Mouse (Mus musculus): ENCODE measurements around the gene Gm17490. TPM values are rescaled to one million over a fixed set of nuclear protein-coding genes. Genes with fewer than 3 reads are reported as not detected.
A peak's percentile ranks its signal among the peaks of the same experiment; 100 is the strongest.
"Not testable (repeated sequence)": the region's sequence is repeated elsewhere in the genome, so short reads cannot be mapped to it uniquely, and the experiment has no call there.

The Gm17490 gene
- polyA plus RNA-seq, 1 experiment from 2014 or later: not detected

DNA sequence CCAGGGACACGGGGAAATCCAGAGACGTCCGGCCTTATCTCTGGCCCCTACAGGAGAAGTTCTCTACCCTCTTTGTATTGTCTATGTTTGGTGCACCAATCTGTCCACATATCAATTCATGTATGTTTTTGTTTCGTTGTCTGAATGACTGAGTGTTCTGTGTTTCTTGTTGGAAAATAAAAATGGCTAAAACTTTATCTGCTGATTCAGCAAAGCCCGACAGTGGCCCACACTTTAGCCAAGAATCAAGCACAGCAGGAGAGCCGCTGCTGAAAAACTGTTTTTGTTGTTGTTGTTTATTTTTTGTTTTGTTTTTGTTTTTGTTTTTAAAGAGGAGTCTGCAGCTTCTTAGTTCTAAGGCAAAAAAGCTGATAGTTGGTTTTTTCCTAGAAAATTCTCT, 13.1 kb downstream of the Gm17490 start:
- H3K27ac ChIP-seq (ENCODE audit: low read depth, low read length); H3K9ac ChIP-seq (replicated peaks; ENCODE audit: low read depth, low read length); H3K36me3 ChIP-seq (ENCODE audit: control insufficient read depth, insufficient read depth, low read length); H3K9me3 ChIP-seq (ENCODE audit: control insufficient read depth, low read length); H3K4me1 ChIP-seq (ENCODE audit: control insufficient read depth, insufficient read depth, low read length); ATAC-seq (ENCODE audit: low read depth); H3K27me3 ChIP-seq (ENCODE audit: control insufficient read depth, insufficient read depth, low read length); H3K4me3 ChIP-seq (ENCODE audit: low read depth, low read length); H3K4me2 ChIP-seq (ENCODE audit: low read depth, low read length): not testable (repeated sequence)
- 90% methylated on average over 6 of the region's 6 CpGs for WGBS

DNA sequence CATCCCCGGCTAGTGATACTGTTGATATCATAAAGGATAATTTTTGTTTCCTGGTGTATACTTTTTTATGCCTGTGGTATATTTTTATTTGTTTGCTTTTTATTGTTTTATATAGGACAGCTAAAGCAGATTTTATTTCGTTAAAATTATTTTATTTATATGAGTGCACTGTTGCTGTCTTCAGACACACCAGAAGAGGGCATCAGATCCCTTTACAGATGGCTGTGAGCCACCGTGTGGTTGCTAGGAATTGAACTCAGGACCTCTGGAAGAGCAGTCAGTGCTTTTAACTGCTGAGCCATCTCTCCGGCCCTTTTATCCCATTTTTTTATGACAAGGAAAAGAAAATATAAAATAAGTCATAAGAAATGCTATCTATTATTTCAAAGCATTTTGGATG, 19.3 kb downstream of the Gm17490 start:
- H3K36me3 ChIP-seq (ENCODE audit: control insufficient read depth, insufficient read depth, low read length); H3K4me2 ChIP-seq (ENCODE audit: low read depth, low read length); H3K9me3 ChIP-seq (ENCODE audit: control insufficient read depth, low read length); ATAC-seq (ENCODE audit: low read depth); H3K9ac ChIP-seq (replicated peaks; ENCODE audit: low read depth, low read length); H3K27ac ChIP-seq (ENCODE audit: low read depth, low read length); H3K4me3 ChIP-seq (ENCODE audit: low read depth, low read length); H3K4me1 ChIP-seq (ENCODE audit: control insufficient read depth, insufficient read depth, low read length); H3K27me3 ChIP-seq (ENCODE audit: control insufficient read depth, insufficient read depth, low read length): not testable (repeated sequence)
- WGBS: 83% methylated on average over 4 of the region's 4 CpGs

DNA sequence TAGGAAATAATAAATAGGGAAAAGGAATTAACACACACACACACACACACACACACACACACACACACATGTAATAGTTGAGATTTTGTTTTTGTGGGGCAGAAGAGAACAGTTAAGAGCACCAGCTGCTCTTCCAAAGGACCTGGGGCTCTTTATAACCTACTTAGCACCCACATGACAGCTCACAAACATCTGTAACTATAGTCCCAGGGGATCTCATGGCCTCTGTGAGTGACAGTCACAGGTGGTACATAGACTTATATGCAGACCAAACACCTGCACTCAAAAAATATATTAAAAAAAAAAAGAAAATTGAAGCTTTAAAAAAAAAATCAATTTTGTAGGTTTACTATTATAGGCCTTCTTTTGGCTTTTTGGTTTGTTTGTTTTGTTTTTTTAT, 21.2 kb downstream of the Gm17490 start:
- no peak for ATAC-seq (ENCODE audit: low read depth)
- no peaks in the 10 kb centered on the region for H3K9me3 ChIP-seq (ENCODE audit: control insufficient read depth, low read length)
- H3K27ac ChIP-seq (ENCODE audit: low read depth, low read length): no peak overlapping the region
- no peaks in the 10 kb centered on the region for H3K27me3 ChIP-seq (ENCODE audit: control insufficient read depth, insufficient read depth, low read length)
- H3K4me2 ChIP-seq (ENCODE audit: low read depth, low read length): no peak overlapping the region
- H3K36me3 ChIP-seq (ENCODE audit: control insufficient read depth, insufficient read depth, low read length): peaks cover 6% of the 10 kb centered on the region; the same call in 1 of the 2 replicates
- peaks cover 9% of the 10 kb centered on the region for H3K4me1 ChIP-seq (ENCODE audit: control insufficient read depth, insufficient read depth, low read length)
- H3K4me3 ChIP-seq (ENCODE audit: low read depth, low read length): no peak overlapping the region
- no peak overlapping the region for H3K9ac ChIP-seq (replicated peaks; ENCODE audit: low read depth, low read length)

DNA sequence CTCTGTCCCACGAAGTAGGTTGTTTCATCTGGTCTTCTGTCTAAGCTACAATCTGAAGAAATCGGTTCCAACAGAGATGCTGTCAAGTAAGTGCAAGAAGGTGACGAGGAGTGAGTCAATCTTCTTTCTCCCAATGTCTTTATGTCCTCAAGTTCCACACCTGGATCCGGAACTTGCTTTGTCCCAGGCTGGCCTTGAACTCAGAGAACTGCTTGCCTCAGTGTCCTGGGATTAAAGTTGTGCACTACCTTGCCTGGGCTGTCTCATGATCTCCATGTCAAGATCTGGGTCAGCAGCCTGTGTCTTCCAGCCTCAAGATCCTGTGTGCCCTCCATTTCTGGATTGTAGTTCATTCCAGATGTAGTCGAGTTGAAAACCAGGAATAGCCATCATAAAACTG, 22.0 kb downstream of the Gm17490 start, which contains the start of gene Rbm17:
Rbm17 (minus strand) TSS at position 101 of the 400 bp plus-strand sequence.
- Histone ChIP-seq H3K4me3 (ENCODE audit: low read depth, low read length) (peak within 1 kb of the TSS; percentile 96), H3K9ac (replicated peaks; ENCODE audit: low read depth, low read length) (peak within 1 kb of the TSS; percentile 93), H3K36me3 (ENCODE audit: control insufficient read depth, insufficient read depth, low read length) (peaks cover 8% of the 10 kb centered on the region; the same call in 1 of the 2 replicates), H3K27me3 (ENCODE audit: control insufficient read depth, insufficient read depth, low read length) (no peaks in the 10 kb centered on the region), H3K4me1 (ENCODE audit: control insufficient read depth, insufficient read depth, low read length) (peaks cover 9% of the 10 kb centered on the region), H3K4me2 (ENCODE audit: low read depth, low read length) (peak within 1 kb of the TSS; percentile 21; the same call in 1 of the 2 replicates), H3K27ac (ENCODE audit: low read depth, low read length) (peak within 1 kb of the TSS; percentile 67), H3K9me3 (ENCODE audit: control insufficient read depth, low read length) (no peaks in the 10 kb centered on the region)
- no peak for ATAC-seq (ENCODE audit: low read depth)
- WGBS: 78% methylated on average over 5 of the region's 5 CpGs

DNA sequence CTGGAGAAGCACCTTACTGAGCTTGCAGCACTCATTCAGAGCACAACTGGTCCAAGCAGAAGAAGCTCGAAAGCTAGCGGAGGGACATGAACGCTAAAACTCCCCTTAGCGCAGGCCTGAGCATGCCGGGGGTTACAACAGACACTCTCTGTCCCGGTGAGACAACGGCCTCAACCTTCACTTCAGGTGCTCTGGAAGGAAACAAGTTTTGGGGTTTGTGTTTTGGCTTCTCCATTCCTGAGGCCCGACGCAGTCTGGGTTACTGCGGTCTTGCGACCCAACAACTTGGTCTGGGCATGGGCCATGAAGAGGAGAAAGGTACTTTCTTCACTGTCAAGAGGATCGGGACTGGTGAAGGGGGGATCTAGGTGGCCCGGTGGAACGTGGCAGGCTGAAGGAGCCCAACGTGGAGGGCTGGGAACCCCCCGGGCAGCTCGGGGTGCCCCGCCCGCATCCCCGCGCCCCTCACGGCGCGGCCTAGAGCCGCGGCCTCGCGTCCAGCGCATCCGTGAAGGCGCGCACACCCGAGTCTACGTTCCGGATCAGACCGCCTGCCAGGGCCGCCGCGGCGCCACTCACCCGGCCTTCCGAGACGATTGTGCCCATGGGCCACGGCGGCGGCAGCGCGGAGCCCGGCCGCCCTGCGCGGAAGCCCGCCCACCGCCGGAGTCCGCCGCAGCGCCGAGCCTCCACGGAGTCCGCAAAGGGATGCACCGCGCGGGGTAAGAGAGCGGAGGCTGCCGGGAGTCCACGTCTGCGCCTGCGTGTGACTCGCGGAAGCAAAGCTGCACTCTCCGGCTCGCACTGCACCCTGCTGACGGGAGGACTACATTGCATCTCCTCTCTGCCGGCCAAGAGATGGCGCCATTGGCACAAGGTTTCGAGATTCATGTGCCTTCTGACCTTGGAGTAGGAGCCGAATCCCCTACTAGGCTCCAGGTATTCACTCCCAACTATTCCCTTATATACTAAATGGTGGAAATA, 23.3 kb downstream of the Gm17490 start:
- Histone ChIP-seq H3K4me3 (ENCODE audit: low read depth, low read length) (peak overlapping the region; percentile 96), H3K36me3 (ENCODE audit: control insufficient read depth, insufficient read depth, low read length) (peaks cover 11% of the 10 kb centered on the region)
- peak; percentile 100 for ATAC-seq (ENCODE audit: low read depth)

DNA sequence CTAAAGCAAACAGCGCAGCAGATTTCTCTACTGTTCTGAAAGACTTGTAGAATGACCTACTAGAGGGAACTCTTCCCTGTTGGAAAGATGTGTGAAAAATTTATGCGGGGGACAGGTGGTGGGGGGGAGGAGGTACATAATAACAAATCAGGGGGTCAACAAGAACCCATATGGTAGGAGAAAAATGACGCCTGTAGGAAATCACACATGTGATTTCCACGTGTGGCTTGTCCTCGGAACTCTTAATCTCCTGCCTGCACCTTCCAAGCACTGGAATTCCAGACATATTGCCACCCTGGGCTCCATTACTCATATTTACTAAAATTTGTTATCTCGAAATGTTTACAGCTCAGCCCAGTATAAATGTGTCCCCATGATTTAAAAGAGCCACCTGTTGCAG, 24.3 kb downstream of the Gm17490 start:
- H3K27ac ChIP-seq (ENCODE audit: low read depth, low read length): no peak overlapping the region
- H3K4me3 ChIP-seq (ENCODE audit: low read depth, low read length): peak overlapping the region; percentile 96
- WGBS: 87% methylated on average over 6 of the region's 6 CpGs
- H3K9me3 ChIP-seq (ENCODE audit: control insufficient read depth, low read length): no peaks in the 10 kb centered on the region
- peak overlapping the region; percentile 93 for H3K9ac ChIP-seq (replicated peaks; ENCODE audit: low read depth, low read length)
- H3K4me1 ChIP-seq (ENCODE audit: control insufficient read depth, insufficient read depth, low read length): peaks cover 9% of the 10 kb centered on the region
- no peak for ATAC-seq (ENCODE audit: low read depth)
- H3K27me3 ChIP-seq (ENCODE audit: control insufficient read depth, insufficient read depth, low read length): no peaks in the 10 kb centered on the region
- H3K4me2 ChIP-seq (ENCODE audit: low read depth, low read length): peak overlapping the region; percentile 90
- peaks cover 11% of the 10 kb centered on the region for H3K36me3 ChIP-seq (ENCODE audit: control insufficient read depth, insufficient read depth, low read length)

More for the DNA sequence above, 23.3 kb downstream of the Gm17490 start:
- Histone ChIP-seq H3K9me3 (ENCODE audit: control insufficient read depth, low read length) (no peaks in the 10 kb centered on the region), H3K27me3 (ENCODE audit: control insufficient read depth, insufficient read depth, low read length) (no peaks in the 10 kb centered on the region), H3K9ac (replicated peaks; ENCODE audit: low read depth, low read length) (peak overlapping the region; percentile 93), H3K4me1 (ENCODE audit: control insufficient read depth, insufficient read depth, low read length) (peaks cover 9% of the 10 kb centered on the region), H3K27ac (ENCODE audit: low read depth, low read length) (peak overlapping the region; percentile 67), H3K4me2 (ENCODE audit: low read depth, low read length) (peak overlapping the region; percentile 90)
- WGBS: under 1% methylated on average over 73 of the region's 78 CpGs

DNA sequence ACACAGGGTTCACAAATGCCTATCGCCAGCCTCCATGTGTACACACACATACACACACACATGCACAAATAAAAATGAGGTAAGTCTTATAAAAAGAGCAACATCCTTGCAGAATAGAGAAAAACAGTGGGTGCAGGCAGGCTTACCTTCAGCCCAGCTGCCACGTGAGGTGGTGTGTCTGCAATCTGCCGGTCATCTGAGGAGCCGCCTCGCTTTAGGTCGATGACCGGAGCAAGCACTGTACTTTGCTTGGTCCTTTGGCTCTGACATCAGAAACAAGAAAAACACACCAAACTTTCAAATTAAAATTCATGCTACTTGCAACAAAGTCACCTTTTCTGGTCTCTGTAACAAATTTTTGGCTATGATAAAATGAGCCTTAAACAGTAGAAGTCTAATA, 28.2 kb downstream of the Gm17490 start:
- H3K9me3 ChIP-seq (ENCODE audit: control insufficient read depth, low read length): no peaks in the 10 kb centered on the region
- H3K4me3 ChIP-seq (ENCODE audit: low read depth, low read length): no peak overlapping the region
- H3K27me3 ChIP-seq (ENCODE audit: control insufficient read depth, insufficient read depth, low read length): no peaks in the 10 kb centered on the region
- no peak overlapping the region for H3K27ac ChIP-seq (ENCODE audit: low read depth, low read length)
- 98% methylated on average over 7 of the region's 7 CpGs for WGBS
- H3K36me3 ChIP-seq (ENCODE audit: control insufficient read depth, insufficient read depth, low read length): peaks cover 29% of the 10 kb centered on the region
- H3K9ac ChIP-seq (replicated peaks; ENCODE audit: low read depth, low read length): no peak overlapping the region
- H3K4me2 ChIP-seq (ENCODE audit: low read depth, low read length): no peak overlapping the region
- peaks cover 9% of the 10 kb centered on the region for H3K4me1 ChIP-seq (ENCODE audit: control insufficient read depth, insufficient read depth, low read length)
- ATAC-seq (ENCODE audit: low read depth): no peak

DNA sequence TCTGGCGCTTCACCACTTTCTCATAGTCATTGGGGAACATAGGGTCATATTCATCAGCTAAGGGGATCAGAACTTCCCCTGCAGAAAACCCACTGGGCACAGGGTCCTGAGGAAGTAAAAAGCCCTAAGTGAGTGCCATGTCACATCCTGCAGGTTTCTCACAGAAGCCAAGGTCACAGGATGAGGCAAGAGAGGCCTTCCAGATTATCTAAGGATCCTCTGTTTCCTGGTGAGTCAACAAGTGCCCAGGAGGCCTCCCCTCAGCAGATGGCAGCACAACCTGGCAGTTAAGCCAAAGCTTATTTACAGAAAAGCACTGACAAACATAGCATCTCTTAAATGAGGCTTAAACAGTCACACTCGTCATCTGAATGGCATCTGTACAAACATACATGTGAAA, 29.4 kb downstream of the Gm17490 start:
- H3K9ac ChIP-seq (replicated peaks; ENCODE audit: low read depth, low read length): no peak overlapping the region
- no peak overlapping the region for H3K4me2 ChIP-seq (ENCODE audit: low read depth, low read length)
- H3K4me3 ChIP-seq (ENCODE audit: low read depth, low read length): no peak overlapping the region
- H3K4me1 ChIP-seq (ENCODE audit: control insufficient read depth, insufficient read depth, low read length): peaks cover 3% of the 10 kb centered on the region; the same call in 1 of the 2 replicates
- H3K27ac ChIP-seq (ENCODE audit: low read depth, low read length): no peak overlapping the region
- H3K9me3 ChIP-seq (ENCODE audit: control insufficient read depth, low read length): no peaks in the 10 kb centered on the region
- peaks cover 39% of the 10 kb centered on the region for H3K36me3 ChIP-seq (ENCODE audit: control insufficient read depth, insufficient read depth, low read length)
- no peak for ATAC-seq (ENCODE audit: low read depth)
- WGBS: 87% methylated on average over 2 of the region's 2 CpGs
- no peaks in the 10 kb centered on the region for H3K27me3 ChIP-seq (ENCODE audit: control insufficient read depth, insufficient read depth, low read length)

DNA sequence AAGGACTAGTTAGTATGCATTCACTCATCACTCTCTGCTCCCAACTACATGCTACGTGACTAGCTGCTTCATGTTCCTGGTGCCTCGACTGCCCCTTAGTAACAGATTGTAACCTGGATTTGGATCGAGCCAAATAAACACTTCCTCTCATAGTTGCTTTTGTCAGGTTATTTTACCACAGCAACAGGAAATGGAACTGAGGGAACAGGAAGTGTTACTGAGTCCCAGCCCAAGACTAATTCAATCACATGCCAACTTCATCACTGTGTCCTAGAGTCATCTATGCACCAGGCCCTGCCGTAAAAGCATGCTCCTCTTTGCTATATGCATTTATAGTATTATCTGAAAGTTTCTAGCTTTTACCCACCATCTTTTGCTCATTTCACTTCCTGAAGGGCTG, 38.1 kb downstream of the Gm17490 start:
- no peaks in the 10 kb centered on the region for H3K27me3 ChIP-seq (ENCODE audit: control insufficient read depth, insufficient read depth, low read length)
- no peak overlapping the region for H3K27ac ChIP-seq (ENCODE audit: low read depth, low read length)
- no peaks in the 10 kb centered on the region for H3K4me1 ChIP-seq (ENCODE audit: control insufficient read depth, insufficient read depth, low read length)
- WGBS: 95% methylated on average over 4 of the region's 4 CpGs
- no peaks in the 10 kb centered on the region for H3K9me3 ChIP-seq (ENCODE audit: control insufficient read depth, low read length)
- peaks cover 71% of the 10 kb centered on the region for H3K36me3 ChIP-seq (ENCODE audit: control insufficient read depth, insufficient read depth, low read length)
- no peak overlapping the region for H3K4me3 ChIP-seq (ENCODE audit: low read depth, low read length)
- H3K4me2 ChIP-seq (ENCODE audit: low read depth, low read length): no peak overlapping the region
- no peak for ATAC-seq (ENCODE audit: low read depth)
- H3K9ac ChIP-seq (replicated peaks; ENCODE audit: low read depth, low read length): no peak overlapping the region

Measured in neural tube, embryonic 14.5 days (tissue).